In the genomic region with DNA sequence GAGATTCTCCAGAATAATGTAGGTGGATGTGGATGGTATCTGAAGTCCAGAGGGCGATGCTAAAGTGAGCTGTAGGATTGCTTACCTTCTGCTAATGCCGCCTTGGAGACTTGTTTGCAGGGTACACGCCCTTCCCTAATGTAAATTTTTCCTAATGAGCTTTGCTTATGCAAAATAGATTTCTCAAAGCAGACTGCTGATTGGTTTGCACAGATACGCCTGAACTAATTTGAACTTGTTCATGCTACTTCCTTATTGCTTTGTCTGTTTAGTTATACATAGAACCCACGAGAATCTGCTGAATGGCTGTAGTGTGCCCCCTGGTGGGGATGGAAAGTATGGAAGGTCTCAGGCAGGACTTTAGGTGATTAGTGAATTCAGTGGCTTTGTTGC, we compare ENCODE assay signal across 1 mouse cellular context.
A peak's percentile ranks its signal among the peaks of the same experiment; 100 is the strongest.
TF ChIP-seq lines count a peak whose summit lies in the region.

No protein-coding gene starts in this region.

TF ChIP-seq in MEL, 35 proteins besides CTCF, POLR2A, EP300 and RAD21 (continued from another document):
- TF ChIP-seq ETS1 (IDR thresholded peaks at IDR 0.05; ENCODE audit: low read depth, low read length) (peak; percentile 77; the same call in 1 of the 2 replicates), BHLHE40 (IDR thresholded peaks at IDR 0.05; ENCODE audit: borderline replicate concordance, low read depth, low read length) (peak; percentile 59; the same call in 1 of the 2 replicates), TBP (IDR thresholded peaks at IDR 0.05; ENCODE audit: low read depth, low read length) (peak; percentile 88), MXI1 (IDR thresholded peaks at IDR 0.05; ENCODE audit: low read depth, low read length) (peak; percentile 75), ZNF384 (IDR thresholded peaks at IDR 0.05; ENCODE audit: low read depth, low read length) (no peak), ZC3H11A (IDR thresholded peaks at IDR 0.05; ENCODE audit: low read depth, low read length) (peak; percentile 97)
